Mouse (Mus musculus) testis, adult 10 weeks (tissue): ENCODE results near the gene Ocln. TPM values are rescaled to one million over a fixed set of nuclear protein-coding genes. Genes with fewer than 3 reads are reported as not detected.

Source experiments
- polyA plus RNA-seq: library from polyadenylated mRNA; stranded (reverse); fragments of 350-450 nt; fragmentation: Illumina TruSeq; extraction: RNeasy Lipid Tissue Mini Kit (QIAGEN cat#74804); gene quantifications from one replicate; pipeline ENCODE4 v1.2.3, GENCODE M21; 2014; ENCODE audit warnings: low read depth, low replicate concordance

Ocln gene
- 7.9 TPM for polyA plus RNA-seq

DNA sequence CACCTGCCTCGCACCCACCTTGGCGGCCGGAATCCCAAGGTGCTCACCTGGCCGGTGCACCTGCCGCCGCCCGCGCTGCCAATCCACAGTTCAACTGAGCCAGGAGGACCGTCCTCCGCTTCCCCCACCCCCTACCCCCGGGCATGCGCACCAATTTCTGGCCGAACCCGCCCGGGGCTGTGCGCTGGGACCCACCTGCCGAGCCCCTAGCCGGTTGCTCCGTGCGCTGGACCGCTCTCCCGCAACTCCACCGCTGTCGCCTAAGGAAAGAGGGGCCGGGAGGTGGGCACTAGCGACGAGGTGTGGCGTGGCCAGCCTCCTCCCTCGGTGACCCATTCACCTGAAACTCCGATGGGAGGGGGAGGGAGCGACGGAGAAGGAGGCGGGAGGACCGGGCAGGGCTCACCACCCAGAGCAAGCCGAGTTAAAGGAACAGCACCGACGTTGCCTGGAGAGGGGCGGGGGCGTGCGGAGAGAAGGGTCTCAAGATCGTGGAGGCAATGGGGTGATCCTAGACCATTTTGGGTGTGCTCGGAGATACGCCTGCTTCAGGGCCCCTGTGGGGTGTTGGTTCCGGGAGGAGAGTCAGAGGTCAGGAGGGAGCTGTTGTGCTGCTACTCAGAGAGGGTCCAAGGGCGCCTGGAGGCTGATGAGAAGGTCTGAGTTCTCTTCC, at the start of gene Ocln:
Gene Ocln, minus strand, starts transcription at position 350 of the 673 bp plus-strand sequence.

DNA sequence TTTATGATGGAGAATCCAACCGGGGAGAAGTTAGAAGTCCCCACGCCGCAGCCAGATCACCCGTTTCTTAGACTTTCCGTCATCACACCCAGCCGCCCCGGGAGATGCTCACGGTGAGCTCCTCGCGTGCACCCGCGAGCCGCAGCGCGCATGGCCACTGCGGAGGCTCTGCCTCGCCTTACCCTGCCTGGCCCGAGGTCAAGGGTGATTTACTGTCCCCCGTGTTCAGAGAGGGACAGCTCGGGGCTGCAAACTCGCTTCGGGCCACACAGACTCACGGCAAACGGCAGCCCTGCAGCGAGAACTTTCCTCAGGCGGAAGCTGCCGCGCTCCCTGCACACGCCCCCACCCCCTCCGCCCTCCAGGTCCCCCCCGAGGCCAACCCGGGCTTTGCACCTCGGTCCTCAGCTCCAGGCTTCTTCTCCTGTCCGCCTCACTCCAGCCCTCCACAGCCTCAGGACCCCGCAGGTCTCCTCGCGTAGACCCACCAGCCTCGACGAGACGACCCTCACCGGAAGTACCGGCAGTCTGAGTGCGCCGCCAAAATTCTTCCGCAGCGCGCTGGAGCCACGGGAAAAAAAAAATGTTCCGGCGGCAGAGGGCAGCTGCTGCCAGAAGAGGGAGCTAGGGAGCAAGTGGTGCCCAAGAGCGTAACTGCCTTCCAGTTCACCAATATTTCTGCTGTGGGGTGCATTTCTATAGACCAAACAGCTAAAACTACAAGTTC, 60.3 kb downstream of the Ocln start, which contains the start of gene Gtf2h2:
Gene Gtf2h2, minus strand, starts transcription at position 519 of the 727 bp plus-strand sequence.

DNA sequence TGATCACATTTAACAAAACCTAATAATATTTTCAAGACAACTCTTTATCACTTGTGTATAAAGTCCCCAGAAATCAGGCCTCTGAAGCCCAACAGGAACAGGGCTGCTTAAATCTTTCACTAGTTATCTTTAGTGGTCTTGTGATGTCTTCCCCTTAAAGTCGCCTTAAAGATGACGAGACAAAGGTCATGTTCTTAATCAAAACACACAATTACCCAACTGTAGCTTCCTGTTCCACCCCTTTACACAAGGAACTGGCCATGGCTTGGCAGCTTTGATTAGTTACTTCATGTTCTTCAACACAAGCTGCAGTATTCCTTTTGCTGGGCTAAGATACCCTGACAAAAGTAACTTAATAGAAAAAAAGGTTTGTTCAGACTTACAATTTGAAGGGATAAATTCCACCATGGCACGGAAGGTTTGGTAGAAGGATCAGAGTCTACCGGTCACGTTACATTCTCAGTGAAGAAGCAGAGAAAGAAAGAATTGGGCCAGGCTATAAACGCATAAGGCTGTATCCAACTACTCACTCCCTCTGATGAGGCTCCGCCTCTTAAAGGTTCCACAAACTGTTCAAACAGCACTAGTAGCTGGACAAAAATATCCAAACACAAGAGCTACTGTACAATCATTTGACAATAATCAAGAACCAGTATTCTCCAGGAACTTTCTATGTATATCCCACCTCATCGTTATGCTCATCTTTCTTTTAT, 99.9 kb downstream of the Ocln start, which contains the start of gene Naip1:
Gene Naip1, minus strand, starts transcription at position 455 of the 713 bp plus-strand sequence.

Other genes starting within 250 kb of the Ocln start
- gene Naip6, start 235.0 kb downstream of the Ocln start, polyA plus RNA-seq = 0.32 TPM
- gene Naip1, start 99.8 kb downstream of the Ocln start, polyA plus RNA-seq = 0.17 TPM
- 70.5 TPM for gene Gtf2h2, start 60.1 kb downstream of the Ocln start, polyA plus RNA-seq
- gene Marveld2, start 64.3 kb upstream of the Ocln start, polyA plus RNA-seq = 0.64 TPM
- gene Ak6, start 98.3 kb upstream of the Ocln start, polyA plus RNA-seq = 2,518 TPM
- 116 TPM for gene Rad17, start 98.3 kb upstream of the Ocln start, polyA plus RNA-seq
- gene Taf9, start 98.9 kb upstream of the Ocln start, polyA plus RNA-seq = 241 TPM
- 0.21 TPM for gene Ccdc125, start 117.0 kb upstream of the Ocln start, polyA plus RNA-seq
- 38.1 TPM for gene Cdk7, start 178.2 kb upstream of the Ocln start, polyA plus RNA-seq
- 112 TPM for gene Mrps36, start 191.9 kb upstream of the Ocln start, polyA plus RNA-seq
- 19.5 TPM for gene Cenph, start 223.2 kb upstream of the Ocln start, polyA plus RNA-seq
- 101 TPM for gene Ccnb1, start 233.9 kb upstream of the Ocln start, polyA plus RNA-seq